Mouse (Mus musculus) brain, adult 2 months (tissue): ENCODE measurements around the gene Lig3.

Experiments
- DNase-seq: peaks from one replicate; pipeline ENCODE4 v3.0.0; 2011; ENCODE audit warnings: low read depth, low spot score

The Lig3 gene

GRCm38 (mm10) chr11:82780983-82781903, at the start of gene Lig3:
Gene Lig3 (plus strand): TSS chr11:82781108.
- DNase-seq = peak; percentile 96

GRCm38 (mm10) chr11:82734227-82734626, 46.7 kb upstream of the Lig3 start:
- DNase-seq = no peak

- DNase-seq = no peak
These were observed 41.9 kb upstream of the Lig3 start for GRCm38 (mm10) chr11:82739006-82739405.

GRCm38 (mm10) chr11:82746138-82746537, 34.8 kb upstream of the Lig3 start:
- DNase-seq = peak; percentile 6

- peak; percentile 10 for DNase-seq
These were observed 34.0 kb upstream of the Lig3 start for GRCm38 (mm10) chr11:82746857-82747366.

GRCm38 (mm10) chr11:82752349-82753115, 28.4 kb upstream of the Lig3 start:
- no peak for DNase-seq

- DNase-seq = no peak
These were observed 25.0 kb upstream of the Lig3 start for GRCm38 (mm10) chr11:82755919-82756318.

GRCm38 (mm10) chr11:82762286-82762829, 18.6 kb upstream of the Lig3 start:
- DNase-seq = no peak

- no peak for DNase-seq
These were observed 17.6 kb upstream of the Lig3 start for GRCm38 (mm10) chr11:82763261-82763660.

- DNase-seq = peak; percentile 97
These were observed 17.0 kb upstream of the Lig3 start, which contains the start of the genes Cct6b and Zfp830 for GRCm38 (mm10) chr11:82763742-82764437. Gene Cct6b (minus strand): TSS chr11:82764321. Gene Zfp830 (plus strand): TSS chr11:82764345.

GRCm38 (mm10) chr11:82764438-82764924, 16.4 kb upstream of the Lig3 start:
- no peak for DNase-seq

GRCm38 (mm10) chr11:82780134-82780533, 774 bp upstream of the Lig3 start:
- no peak for DNase-seq

- no peak for DNase-seq
These were observed 1.3 kb downstream of the Lig3 start for GRCm38 (mm10) chr11:82782197-82782596.

- DNase-seq = no peak
These were observed 2.5 kb downstream of the Lig3 start for GRCm38 (mm10) chr11:82783453-82783852.

GRCm38 (mm10) chr11:82806656-82807055, 25.7 kb downstream of the Lig3 start:
- no peak for DNase-seq

GRCm38 (mm10) chr11:82807370-82807769, 26.5 kb downstream of the Lig3 start:
- DNase-seq = no peak

GRCm38 (mm10) chr11:82808485-82808884, 27.6 kb downstream of the Lig3 start:
- peak; percentile 46 for DNase-seq

- DNase-seq = peak; percentile 59
These were observed 38.4 kb downstream of the Lig3 start for GRCm38 (mm10) chr11:82819350-82819749.

- DNase-seq = no peak
These were observed 40.0 kb downstream of the Lig3 start for GRCm38 (mm10) chr11:82820788-82821456.

- DNase-seq = no peak
These were observed 45.9 kb downstream of the Lig3 start for GRCm38 (mm10) chr11:82826818-82827217.
